Mouse (Mus musculus): ENCODE results near the gene Rnf223. TPM values are rescaled to one million over a fixed set of nuclear protein-coding genes. Genes with fewer than 3 reads are reported as not detected.

Gene Rnf223
- polyA plus RNA-seq, 1 experiment from 2014 or later = 0.24 TPM

Other genes starting within 250 kb of the Rnf223 start
- 39.7 and 43.2 TPM in 2 replicates for gene Pusl1, start 238.7 kb upstream of the Rnf223 start, polyA plus RNA-seq (2015; fragmentation: Nextera tagmentation; extraction: Ambion mirVana)
- gene Acap3, start 238.7 kb upstream of the Rnf223 start, polyA plus RNA-seq (2015; fragmentation: Nextera tagmentation; extraction: Ambion mirVana) = 17.5 and 20.0 TPM in 2 replicates
- 77.2 and 86.4 TPM in 2 replicates for gene Ube2j2, start 186.7 kb upstream of the Rnf223 start, polyA plus RNA-seq (2015; fragmentation: Nextera tagmentation; extraction: Ambion mirVana)
- 37.2 and 39.3 TPM in 2 replicates for gene C1qtnf12, start 168.2 kb upstream of the Rnf223 start, polyA plus RNA-seq (2015; fragmentation: Nextera tagmentation; extraction: Ambion mirVana)
- 12.2 and 12.8 TPM in 2 replicates for gene B3galt6, start 137.9 kb upstream of the Rnf223 start, polyA plus RNA-seq (2015; fragmentation: Nextera tagmentation; extraction: Ambion mirVana)
- 156 and 162 TPM in 2 replicates for gene Sdf4, start 137.6 kb upstream of the Rnf223 start, polyA plus RNA-seq (2015; fragmentation: Nextera tagmentation; extraction: Ambion mirVana)
- 1.1 and 2.4 TPM in 2 replicates for gene Tnfrsf4, start 116.7 kb upstream of the Rnf223 start, polyA plus RNA-seq (2015; fragmentation: Nextera tagmentation; extraction: Ambion mirVana)
- gene Tnfrsf18, start 104.3 kb upstream of the Rnf223 start, polyA plus RNA-seq (2015; fragmentation: Nextera tagmentation; extraction: Ambion mirVana) = 1.5 and 2.3 TPM in 2 replicates
- gene Ttll10, start 71.1 kb upstream of the Rnf223 start, polyA plus RNA-seq (2015; fragmentation: Nextera tagmentation; extraction: Ambion mirVana) = 2.8 and 4.0 TPM in 2 replicates
- gene 9430015G10Rik, start 20.5 kb upstream of the Rnf223 start, polyA plus RNA-seq (2015; fragmentation: Nextera tagmentation; extraction: Ambion mirVana) = 37.9 and 42.0 TPM in 2 replicates
- 85.6 and 86.5 TPM in 2 replicates for gene Agrn, start 67.0 kb downstream of the Rnf223 start, polyA plus RNA-seq (2015; fragmentation: Nextera tagmentation; extraction: Ambion mirVana)
- gene Isg15, start 70.3 kb downstream of the Rnf223 start, polyA plus RNA-seq (2015; fragmentation: Nextera tagmentation; extraction: Ambion mirVana) = 1.7 and 3.1 TPM in 2 replicates
- gene AW011738, start 72.8 kb downstream of the Rnf223 start, polyA plus RNA-seq (2015; fragmentation: Nextera tagmentation; extraction: Ambion mirVana) = 2.9 and 3.4 TPM in 2 replicates
- gene Perm1, start 85.4 kb downstream of the Rnf223 start, polyA plus RNA-seq (2015; fragmentation: Nextera tagmentation; extraction: Ambion mirVana) = 0.45 and 0.91 TPM in 2 replicates
- gene Plekhn1, start 104.3 kb downstream of the Rnf223 start, polyA plus RNA-seq (2015; fragmentation: Nextera tagmentation; extraction: Ambion mirVana) = 18.5 and 22.8 TPM in 2 replicates
- 51.3 and 51.6 TPM in 2 replicates for gene Noc2l, start 105.5 kb downstream of the Rnf223 start, polyA plus RNA-seq (2015; fragmentation: Nextera tagmentation; extraction: Ambion mirVana)
- gene Samd11, start 125.1 kb downstream of the Rnf223 start, polyA plus RNA-seq (2015; fragmentation: Nextera tagmentation; extraction: Ambion mirVana) = 0.29 and 0.72 TPM in 2 replicates
- not detected in 2 replicates for gene Vmn2r-ps159, start 200.6 kb downstream of the Rnf223 start, polyA plus RNA-seq (2015; fragmentation: Nextera tagmentation; extraction: Ambion mirVana)